Mouse (Mus musculus): Measurements from ENCODE around the gene Kcnq1.

The Kcnq1 gene

GRCm38 (mm10) chr7:143185506-143185905, 79.3 kb downstream of the Kcnq1 start:
- DNase-seq (ENCODE audit: low spot score): no peak

GRCm38 (mm10) chr7:143186378-143186777, 80.2 kb downstream of the Kcnq1 start:
- no peak for DNase-seq (ENCODE audit: low spot score)

- DNase-seq (ENCODE audit: low spot score): no peak
Observed at GRCm38 (mm10) chr7:143187181-143187580, 81.0 kb downstream of the Kcnq1 start.

GRCm38 (mm10) chr7:143188589-143188988, 82.4 kb downstream of the Kcnq1 start:
- DNase-seq (ENCODE audit: low spot score): no peak

GRCm38 (mm10) chr7:143189965-143190722, 84.0 kb downstream of the Kcnq1 start:
- no peak for DNase-seq (ENCODE audit: low spot score)

- DNase-seq (ENCODE audit: low spot score): no peak
Observed at GRCm38 (mm10) chr7:143190911-143191310, 84.7 kb downstream of the Kcnq1 start.

GRCm38 (mm10) chr7:143192392-143192791, 86.2 kb downstream of the Kcnq1 start:
- no peak for DNase-seq (ENCODE audit: low spot score)

- DNase-seq (ENCODE audit: low spot score): no peak
Observed at GRCm38 (mm10) chr7:143194064-143194463, 87.9 kb downstream of the Kcnq1 start.

GRCm38 (mm10) chr7:143197951-143198440, 91.8 kb downstream of the Kcnq1 start:
- no peak for DNase-seq (ENCODE audit: low spot score)

GRCm38 (mm10) chr7:143198443-143198842, 92.3 kb downstream of the Kcnq1 start:
- DNase-seq (ENCODE audit: low spot score): peak; percentile 9

GRCm38 (mm10) chr7:143201255-143201654, 95.1 kb downstream of the Kcnq1 start:
- no peak for DNase-seq (ENCODE audit: low spot score)

- DNase-seq (ENCODE audit: low spot score): no peak
Observed at GRCm38 (mm10) chr7:143203897-143204296, 97.7 kb downstream of the Kcnq1 start.

- DNase-seq (ENCODE audit: low spot score): peak; percentile 49
Observed at GRCm38 (mm10) chr7:143207044-143207443, 100.9 kb downstream of the Kcnq1 start.

GRCm38 (mm10) chr7:143210796-143211195, 104.6 kb downstream of the Kcnq1 start:
- no peak for DNase-seq (ENCODE audit: low spot score)

- peak; percentile 15 for DNase-seq (ENCODE audit: low spot score)
Observed at GRCm38 (mm10) chr7:143251206-143251605, 145.0 kb downstream of the Kcnq1 start.

- DNase-seq (ENCODE audit: low spot score): no peak
Observed at GRCm38 (mm10) chr7:143253126-143253871, 147.1 kb downstream of the Kcnq1 start.

GRCm38 (mm10) chr7:143254901-143255300, 148.7 kb downstream of the Kcnq1 start:
- no peak for DNase-seq (ENCODE audit: low spot score)

- DNase-seq (ENCODE audit: low spot score): no peak
Observed at GRCm38 (mm10) chr7:143261246-143261645, 155.1 kb downstream of the Kcnq1 start.

- DNase-seq (ENCODE audit: low spot score): no peak
Observed at GRCm38 (mm10) chr7:143263557-143263956, 157.4 kb downstream of the Kcnq1 start.

- DNase-seq (ENCODE audit: low spot score): no peak
Observed at GRCm38 (mm10) chr7:143263966-143264365, 157.8 kb downstream of the Kcnq1 start.

GRCm38 (mm10) chr7:143265386-143265785, 159.2 kb downstream of the Kcnq1 start:
- DNase-seq (ENCODE audit: low spot score): no peak

GRCm38 (mm10) chr7:143265829-143266438, 159.8 kb downstream of the Kcnq1 start:
- no peak for DNase-seq (ENCODE audit: low spot score)

- DNase-seq (ENCODE audit: low spot score): no peak
Observed at GRCm38 (mm10) chr7:143273747-143274146, 167.6 kb downstream of the Kcnq1 start.

Data from retina, embryonic 14.5 days (tissue).